Mouse (Mus musculus) limb, embryonic 13.5 days (tissue): Measurements from ENCODE around the gene Txnrd1. TPM values are rescaled to one million over a fixed set of nuclear protein-coding genes. Genes with fewer than 3 reads are reported as not detected.

Experiments
- ATAC-seq: fragments of 200-750 bp; cut with Nextera tagmentation; 2 replicates; pipeline ENCODE4 v1.8.0; 2017; ENCODE audit warnings: low read depth, moderate number of reproducible peaks, moderate TSS enrichment; ENCODE audit not compliant: low FRiP score
- H3K27ac ChIP-seq: fragments of 300-500 bp; sonication (generic); 2 replicates; pipeline ENCODE4 v1.5.1; 2015; ENCODE audit warnings: inconsistent platforms, mild to moderate bottlenecking, moderate library complexity
- H3K27me3 ChIP-seq: fragments of 300-500 bp; sonication (generic); 2 replicates; pipeline ENCODE4 v1.6.1; 2015; ENCODE audit warnings: mild to moderate bottlenecking, inconsistent platforms
- H3K36me3 ChIP-seq: fragments of 300-500 bp; sonication (generic); 2 replicates; pipeline ENCODE4 v1.6.1; 2015; ENCODE audit warnings: inconsistent platforms, mild to moderate bottlenecking, moderate library complexity
- H3K4me1 ChIP-seq: fragments of 300-500 bp; sonication (generic); 2 replicates; pipeline ENCODE4 v1.6.1; 2015; ENCODE audit warnings: inconsistent platforms
- H3K4me2 ChIP-seq: fragments of 300-500 bp; sonication (generic); replicated peaks from 2 replicates; pipeline ENCODE4 v1.6.1; 2015; ENCODE audit warnings: inconsistent platforms, mild to moderate bottlenecking, moderate library complexity
- H3K4me3 ChIP-seq: fragments of 300-500 bp; sonication (generic); 2 replicates; pipeline ENCODE4 v1.5.1; 2015; ENCODE audit warnings: moderate library complexity, mild to moderate bottlenecking, inconsistent platforms
- H3K9ac ChIP-seq: fragments of 300-500 bp; sonication (generic); 2 replicates; pipeline ENCODE4 v1.6.1; 2015; ENCODE audit warnings: mild to moderate bottlenecking, inconsistent platforms
- H3K9me3 ChIP-seq: fragments of 300-500 bp; sonication (generic); 2 replicates; pipeline ENCODE4 v1.6.1; 2016; ENCODE audit warnings: inconsistent platforms
- WGBS: fragments of 180-500 bp; shearing (Covaris S2); methylation state at CpG from one replicate; pipeline ENCODE4 v1.1.7; 2015; 5-methylcytosine and 5-hydroxymethylcytosine counted together
- polyA plus RNA-seq: library from polyadenylated mRNA; unstranded; fragments of >200 nt; fragmentation: Nextera tagmentation; extraction: Ambion mirVana; gene quantifications from 2 replicates; pipeline ENCODE4 v1.2.1, GENCODE M21; 2015

Txnrd1 gene
- 105 and 116 TPM in 2 replicates for polyA plus RNA-seq

GRCm38 (mm10) chr10:82833926-82834325 is at the start of gene Txnrd1:
Gene Txnrd1 (plus strand): TSS chr10:82833951.
- Histone ChIP-seq H3K4me1 (peaks cover 9% of the 10 kb centered on the region), H3K27ac (no peak within 1 kb of the TSS), H3K36me3 (no peaks in the 10 kb centered on the region), H3K27me3 (0 out of 2 replicates have a peak, but pooled peaks cover 2% of the 10 kb centered on the region), H3K9me3 (peaks cover 4% of the 10 kb centered on the region; the same call in 1 of the 2 replicates), H3K9ac (no peak within 1 kb of the TSS), H3K4me2 (no peak within 1 kb of the TSS), H3K4me3 (no peak within 1 kb of the TSS)
- WGBS, result 26% methylated on average over 9 of the region's 9 CpGs
- ATAC-seq, result no peak

- Histone ChIP-seq H3K4me1 (no peaks in the 10 kb centered on the region), H3K4me2 (no peak overlapping the region), H3K9ac (no peak overlapping the region), H3K27ac (no peak overlapping the region), H3K27me3 (no peaks in the 10 kb centered on the region), H3K36me3 (no peaks in the 10 kb centered on the region), H3K9me3 (no peaks in the 10 kb centered on the region), H3K4me3 (no peak overlapping the region)
- ATAC-seq, result no peak
These were observed 44.6 kb upstream of the Txnrd1 start for GRCm38 (mm10) chr10:82789181-82789580.

GRCm38 (mm10) chr10:82790504-82790903 is 43.2 kb upstream of the Txnrd1 start:
- ATAC-seq, result no peak
- no peak overlapping the region for H3K4me3 ChIP-seq
- H3K4me1 ChIP-seq, result peaks cover 6% of the 10 kb centered on the region
- H3K9ac ChIP-seq, result no peak overlapping the region
- H3K4me2 ChIP-seq, result no peak overlapping the region
- no peak overlapping the region for H3K27ac ChIP-seq
- no peaks in the 10 kb centered on the region for H3K27me3 ChIP-seq
- H3K36me3 ChIP-seq, result no peaks in the 10 kb centered on the region
- WGBS, result 89% methylated on average over 5 of the region's 5 CpGs
- no peaks in the 10 kb centered on the region for H3K9me3 ChIP-seq

- no peak overlapping the region for H3K9ac ChIP-seq
- H3K4me1 ChIP-seq, result peaks cover 17% of the 10 kb centered on the region
- no peak overlapping the region for H3K27ac ChIP-seq
- ATAC-seq, result no peak
- no peak overlapping the region for H3K4me2 ChIP-seq
- no peaks in the 10 kb centered on the region for H3K36me3 ChIP-seq
- H3K4me3 ChIP-seq, result no peak overlapping the region
- H3K27me3 ChIP-seq, result no peaks in the 10 kb centered on the region
- H3K9me3 ChIP-seq, result no peaks in the 10 kb centered on the region
- WGBS, result 86% methylated on average over 3 of the region's 3 CpGs
These were observed 42.0 kb upstream of the Txnrd1 start for GRCm38 (mm10) chr10:82791713-82792112.

- H3K4me1 ChIP-seq, result peaks cover 19% of the 10 kb centered on the region
- H3K27ac ChIP-seq, result no peak overlapping the region
- no peaks in the 10 kb centered on the region for H3K27me3 ChIP-seq
- H3K4me2 ChIP-seq, result no peak overlapping the region
- H3K36me3 ChIP-seq, result no peaks in the 10 kb centered on the region
- H3K9me3 ChIP-seq, result no peaks in the 10 kb centered on the region
- H3K4me3 ChIP-seq, result no peak overlapping the region
- H3K9ac ChIP-seq, result no peak overlapping the region
- no peak for ATAC-seq
- WGBS, result 54% methylated on average over 2 of the region's 2 CpGs
These were observed 41.4 kb upstream of the Txnrd1 start for GRCm38 (mm10) chr10:82792311-82792710.

- no peaks in the 10 kb centered on the region for H3K9me3 ChIP-seq
- no peaks in the 10 kb centered on the region for H3K27me3 ChIP-seq
- H3K36me3 ChIP-seq, result no peaks in the 10 kb centered on the region
- peak overlapping the region; percentile 3; the same call in 1 of the 2 replicates for H3K27ac ChIP-seq
- 40% methylated on average over 15 of the region's 15 CpGs for WGBS
- H3K4me1 ChIP-seq, result peaks cover 19% of the 10 kb centered on the region
- H3K9ac ChIP-seq, result no peak overlapping the region
- ATAC-seq, result peak; percentile 46
- H3K4me2 ChIP-seq, result peak overlapping the region; percentile 46
- H3K4me3 ChIP-seq, result no peak overlapping the region
These were observed 38.5 kb upstream of the Txnrd1 start for GRCm38 (mm10) chr10:82795071-82795731.

GRCm38 (mm10) chr10:82795767-82796166 is 38.0 kb upstream of the Txnrd1 start:
- Histone ChIP-seq H3K9me3 (no peaks in the 10 kb centered on the region), H3K4me3 (no peak overlapping the region), H3K9ac (no peak overlapping the region), H3K4me2 (peak overlapping the region; percentile 46), H3K36me3 (no peaks in the 10 kb centered on the region), H3K27me3 (no peaks in the 10 kb centered on the region), H3K27ac (peak overlapping the region; percentile 58; the same call in 1 of the 2 replicates), H3K4me1 (peaks cover 19% of the 10 kb centered on the region)
- ATAC-seq, result no peak
- 49% methylated on average over 8 of the region's 8 CpGs for WGBS

GRCm38 (mm10) chr10:82796471-82797118 is 37.2 kb upstream of the Txnrd1 start:
- peaks cover 19% of the 10 kb centered on the region for H3K4me1 ChIP-seq
- H3K4me3 ChIP-seq, result no peak overlapping the region
- H3K36me3 ChIP-seq, result no peaks in the 10 kb centered on the region
- no peaks in the 10 kb centered on the region for H3K27me3 ChIP-seq
- H3K9me3 ChIP-seq, result no peaks in the 10 kb centered on the region
- no peak overlapping the region; the same call in 1 of the 2 replicates for H3K9ac ChIP-seq
- 33% methylated on average over 12 of the region's 12 CpGs for WGBS
- peak overlapping the region; percentile 58 for H3K27ac ChIP-seq
- peak; percentile 48; the same call in 1 of the 2 replicates for ATAC-seq
- H3K4me2 ChIP-seq, result peak overlapping the region; percentile 14; the same call in 1 of the 2 replicates

GRCm38 (mm10) chr10:82797119-82797491 is 36.6 kb upstream of the Txnrd1 start:
- H3K9ac ChIP-seq, result no peak overlapping the region
- H3K27me3 ChIP-seq, result no peaks in the 10 kb centered on the region
- WGBS, result 90% methylated on average over 4 of the region's 4 CpGs
- H3K4me1 ChIP-seq, result peaks cover 19% of the 10 kb centered on the region
- H3K27ac ChIP-seq, result no peak overlapping the region
- H3K9me3 ChIP-seq, result 0 out of 2 replicates have a peak, but pooled peaks cover 4% of the 10 kb centered on the region
- H3K4me2 ChIP-seq, result no peak overlapping the region
- no peak for ATAC-seq
- no peak overlapping the region for H3K4me3 ChIP-seq
- H3K36me3 ChIP-seq, result no peaks in the 10 kb centered on the region

GRCm38 (mm10) chr10:82798312-82798933 is 35.3 kb upstream of the Txnrd1 start:
- Histone ChIP-seq H3K9ac (no peak overlapping the region), H3K4me3 (no peak overlapping the region), H3K36me3 (no peaks in the 10 kb centered on the region), H3K27ac (no peak overlapping the region), H3K4me1 (peaks cover 19% of the 10 kb centered on the region), H3K27me3 (no peaks in the 10 kb centered on the region), H3K9me3 (0 out of 2 replicates have a peak, but pooled peaks cover 6% of the 10 kb centered on the region), H3K4me2 (no peak overlapping the region)
- ATAC-seq, result no peak
- WGBS, result 61% methylated on average over 11 of the region's 11 CpGs

GRCm38 (mm10) chr10:82800094-82800493 is 33.7 kb upstream of the Txnrd1 start:
- H3K4me1 ChIP-seq, result peaks cover 19% of the 10 kb centered on the region
- no peaks in the 10 kb centered on the region for H3K27me3 ChIP-seq
- no peak overlapping the region for H3K9ac ChIP-seq
- no peak for ATAC-seq
- H3K9me3 ChIP-seq, result 0 out of 2 replicates have a peak, but pooled peaks cover 6% of the 10 kb centered on the region
- H3K27ac ChIP-seq, result no peak overlapping the region
- no peak overlapping the region for H3K4me3 ChIP-seq
- H3K4me2 ChIP-seq, result no peak overlapping the region
- whole genome bisulfite sequencing, result 66% methylated on average over 5 of the region's 5 CpGs
- H3K36me3 ChIP-seq, result no peaks in the 10 kb centered on the region

- WGBS, result 52% methylated on average over 3 of the region's 3 CpGs
- Histone ChIP-seq H3K9ac (no peak overlapping the region), H3K4me2 (no peak overlapping the region), H3K27me3 (no peaks in the 10 kb centered on the region), H3K36me3 (no peaks in the 10 kb centered on the region), H3K4me1 (0 out of 2 replicates have a peak, but pooled peaks cover 9% of the 10 kb centered on the region), H3K4me3 (no peak overlapping the region), H3K27ac (no peak overlapping the region), H3K9me3 (0 out of 2 replicates have a peak, but pooled peaks cover 6% of the 10 kb centered on the region)
- ATAC-seq, result no peak; the same call in 1 of the 2 replicates
These were observed 29.4 kb upstream of the Txnrd1 start for GRCm38 (mm10) chr10:82804396-82804795.
